Mouse (Mus musculus): ENCODE results near the gene Jazf1.

DNA sequence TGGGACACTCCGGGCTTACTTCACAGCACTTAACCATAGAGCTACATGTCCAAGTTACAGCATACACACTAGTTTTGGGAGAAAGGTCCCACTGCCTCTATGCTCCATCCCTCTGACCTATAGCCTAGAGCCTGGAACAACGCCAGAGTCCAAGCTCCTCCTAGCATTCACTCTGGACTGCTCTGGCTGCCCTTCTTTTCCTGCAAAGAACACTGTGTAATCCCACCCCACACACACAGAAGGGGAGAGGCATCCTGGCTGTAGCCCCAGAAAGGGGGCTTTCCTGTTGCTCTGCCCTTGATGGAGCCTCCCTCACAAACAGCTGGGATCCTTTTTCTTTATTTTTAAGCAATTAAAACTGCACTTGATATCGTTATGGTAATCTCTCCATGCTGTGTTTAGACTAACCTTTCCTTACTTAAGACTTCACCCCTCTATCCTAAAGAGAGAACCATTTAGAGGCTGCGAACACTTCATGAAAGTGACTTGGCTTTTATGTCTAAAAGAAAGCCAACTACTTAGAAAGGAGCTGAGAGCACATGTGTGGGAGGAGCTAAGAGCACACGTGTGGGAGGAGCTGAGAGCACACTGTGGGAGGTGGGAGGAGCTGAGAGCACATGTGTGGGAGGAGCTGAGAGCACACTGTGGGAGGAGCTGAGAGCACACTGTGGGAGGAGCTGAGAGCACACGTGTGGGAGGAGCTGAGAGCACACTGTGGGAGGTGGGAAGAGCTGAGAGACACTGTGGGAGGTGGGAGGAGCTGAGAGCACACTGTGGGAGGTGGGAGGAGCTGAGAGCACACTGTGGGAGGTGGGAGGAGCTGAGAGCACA is 106.6 kb downstream of the Jazf1 start:
- no peak for TF ChIP-seq POLR2A (IDR thresholded peaks at IDR 0.05; ENCODE audit: control insufficient read depth, extremely low read depth, insufficient read depth, low read length, poor library complexity)
- TF ChIP-seq CTCF (IDR thresholded peaks at IDR 0.05; ENCODE audit: borderline replicate concordance, control insufficient read depth, extremely low read depth, insufficient read depth, low read length, poor library complexity): no peak
